Mouse (Mus musculus) MEL (cell line): Measurements from ENCODE around the gene Mlh1. TPM values are rescaled to one million over a fixed set of nuclear protein-coding genes. Genes with fewer than 3 reads are reported as not detected.

Experiments used
- DNase-seq: peaks from one replicate; pipeline ENCODE4 v3.0.0; 2011; ENCODE audit warnings: low read depth, low spot score
- H3K27ac ChIP-seq: 2 replicates; pipeline ENCODE4 v1.5.1; 2012; ENCODE audit warnings: low read depth, mild to moderate bottlenecking, control low read depth, low read length, moderate library complexity; ENCODE audit not compliant: control insufficient read depth
- H3K27me3 ChIP-seq, 2 experiments: fragments of 150-350 bp in 1 of 2; sonication (generic) in 1 of 2; 2 replicates each; pipeline ENCODE4 v1.6.1; 2012; ENCODE audit warnings: low read length in 2 of 2, mild to moderate bottlenecking in 2 of 2, improper control_type of control experiment in 1 of 2, moderate library complexity in 1 of 2; ENCODE audit not compliant: insufficient read depth in 2 of 2, control insufficient read depth in 1 of 2
- H3K36me3 ChIP-seq, 2 experiments: 2 replicates each; pipeline ENCODE4 v1.6.1; 2012 to 2014; ENCODE audit warnings: low read length in 2 of 2, improper control_type of control experiment in 1 of 2, inconsistent platforms in 1 of 2, mild to moderate bottlenecking in 1 of 2; ENCODE audit not compliant: insufficient read depth in 2 of 2, control insufficient read depth in 1 of 2
- H3K4me1 ChIP-seq, 2 experiments: fragments of 150-350 bp in 1 of 2; sonication (generic) in 1 of 2; 2 replicates each; pipeline ENCODE4 v1.6.1; 2012; ENCODE audit warnings: low read length in 2 of 2, improper control_type of control experiment in 1 of 2, mild to moderate bottlenecking in 1 of 2; ENCODE audit not compliant: insufficient read depth in 2 of 2, control insufficient read depth in 1 of 2
- H3K4me3 ChIP-seq, 2 experiments: fragments of 150-350 bp in 1 of 2; sonication (generic) in 1 of 2; 2 replicates each; pipeline ENCODE4 v1.5.1; 2012; ENCODE audit warnings: low read depth in 2 of 2, low read length in 2 of 2, mild to moderate bottlenecking in 2 of 2, moderate library complexity in 2 of 2, control low read depth in 1 of 2, improper control_type of control experiment in 1 of 2; ENCODE audit not compliant: control insufficient read depth in 1 of 2, insufficient read depth in 1 of 2
- H3K79me2 ChIP-seq: 2 replicates; pipeline ENCODE4 v1.6.1; 2012; ENCODE audit warnings: mild to moderate bottlenecking, low read length, moderate library complexity; ENCODE audit not compliant: control insufficient read depth, poor library complexity, insufficient read depth
- H3K9ac ChIP-seq: 2 replicates; pipeline ENCODE4 v1.6.1; 2012; ENCODE audit warnings: low read depth, mild to moderate bottlenecking, control low read depth, low read length, moderate library complexity; ENCODE audit not compliant: control insufficient read depth, poor library complexity, severe bottlenecking
- H3K9me3 ChIP-seq: fragments of 150-350 bp; sonication (generic); replicated peaks from 2 replicates; pipeline ENCODE4 v1.6.1; 2012; ENCODE audit warnings: mild to moderate bottlenecking, low read length, improper control_type of control experiment, moderate library complexity; ENCODE audit not compliant: insufficient read depth
- BHLHE40 ChIP-seq: IDR thresholded peaks from 2 replicates; pipeline ENCODE4 v1.6.1; 2012; ENCODE audit warnings: low read depth, mild to moderate bottlenecking, inconsistent platforms, low read length, improper control_type of control experiment, borderline replicate concordance
- CHD2 ChIP-seq: IDR thresholded peaks from 2 replicates; pipeline ENCODE4 v1.6.1; 2011; ENCODE audit warnings: low read length, improper control_type of control experiment
- CTCF ChIP-seq, 3 experiments: IDR thresholded peaks in 2 of 3; conservative IDR thresholded peaks in 1 of 3; 2 replicates each; pipeline ENCODE4 v1.5.1; 2011 to 2012; ENCODE audit warnings: low read length in 3 of 3, low read depth in 2 of 3, mild to moderate bottlenecking in 2 of 3, improper control_type of control experiment in 1 of 3, inconsistent platforms in 1 of 3, mixed read lengths in 1 of 3, moderate library complexity in 1 of 3; ENCODE audit not compliant: control insufficient read depth in 1 of 3, insufficient read depth in 1 of 3, poor library complexity in 1 of 3, severe bottlenecking in 1 of 3
- E2F4 ChIP-seq: IDR thresholded peaks from 2 replicates; pipeline ENCODE4 v1.6.1; 2011; ENCODE audit warnings: low read depth, low read length, improper control_type of control experiment, borderline replicate concordance
- ETS1 ChIP-seq: IDR thresholded peaks from 2 replicates; pipeline ENCODE4 v1.6.1; 2012; ENCODE audit warnings: low read depth, mild to moderate bottlenecking, inconsistent platforms, low read length, improper control_type of control experiment, moderate library complexity
- GABPA ChIP-seq: IDR thresholded peaks from 2 replicates; pipeline ENCODE4 v1.6.1; 2012; ENCODE audit warnings: low read depth, mild to moderate bottlenecking, inconsistent platforms, low read length, improper control_type of control experiment, moderate library complexity
- GATA1 ChIP-seq: IDR thresholded peaks from 2 replicates; pipeline ENCODE4 v1.6.1; 2011; ENCODE audit warnings: low read depth, low read length, improper control_type of control experiment
- HCFC1 ChIP-seq: IDR thresholded peaks from 2 replicates; pipeline ENCODE4 v1.6.1; 2012; ENCODE audit warnings: low read depth, mild to moderate bottlenecking, inconsistent platforms, low read length, improper control_type of control experiment, moderate library complexity
- JUND ChIP-seq: IDR thresholded peaks from 2 replicates; pipeline ENCODE4 v1.6.1; 2011; ENCODE audit warnings: low read depth, mild to moderate bottlenecking, improper control_type of control experiment, low read length
- MAFK ChIP-seq: IDR thresholded peaks from 2 replicates; pipeline ENCODE4 v1.6.1; 2011; ENCODE audit warnings: low read depth, mild to moderate bottlenecking, low read length, improper control_type of control experiment, borderline replicate concordance
- MAZ ChIP-seq: IDR thresholded peaks from 2 replicates; pipeline ENCODE4 v1.6.1; 2012; ENCODE audit warnings: low read depth, mild to moderate bottlenecking, inconsistent platforms, low read length, improper control_type of control experiment
- MEF2A ChIP-seq: IDR thresholded peaks from 2 replicates; pipeline ENCODE4 v1.6.1; 2014; ENCODE audit warnings: low read depth, mild to moderate bottlenecking, inconsistent platforms, low read length, improper control_type of control experiment; ENCODE audit not compliant: poor library complexity, insufficient replicate concordance, severe bottlenecking; ENCODE audit errors: extremely low read depth
- MXI1 ChIP-seq: IDR thresholded peaks from 2 replicates; pipeline ENCODE4 v1.6.1; 2011; ENCODE audit warnings: mild to moderate bottlenecking, low read depth, low read length, improper control_type of control experiment
- MYB ChIP-seq: IDR thresholded peaks from 2 replicates; pipeline ENCODE4 v1.6.1; 2011; ENCODE audit warnings: mild to moderate bottlenecking, low read depth, low read length, improper control_type of control experiment
- NELFE ChIP-seq: IDR thresholded peaks from 2 replicates; pipeline ENCODE4 v1.6.1; 2011; ENCODE audit warnings: low read depth, low read length, improper control_type of control experiment
- NRF1 ChIP-seq: IDR thresholded peaks from 2 replicates; pipeline ENCODE4 v1.6.1; 2014; ENCODE audit warnings: low read depth, mild to moderate bottlenecking, inconsistent platforms, low read length, improper control_type of control experiment, moderate library complexity; ENCODE audit not compliant: poor library complexity, insufficient read depth, severe bottlenecking
- POLR2A ChIP-seq, 2 experiments: IDR thresholded peaks; 2 replicates each; pipeline ENCODE4 v1.6.1; 2011 to 2012; ENCODE audit warnings: low read length in 2 of 2, mild to moderate bottlenecking in 2 of 2, control low read depth in 1 of 2, improper control_type of control experiment in 1 of 2, low read depth in 1 of 2, moderate library complexity in 1 of 2; ENCODE audit not compliant: control insufficient read depth in 1 of 2, insufficient read depth in 1 of 2, poor library complexity in 1 of 2
- POLR2AphosphoS2 ChIP-seq: IDR thresholded peaks from 2 replicates; pipeline ENCODE4 v1.6.1; 2011; ENCODE audit warnings: low read length, improper control_type of control experiment
- POLR2AphosphoS5 ChIP-seq: IDR thresholded peaks from 2 replicates; pipeline ENCODE4 v1.6.1; 2012; ENCODE audit warnings: low read depth, borderline replicate concordance, mild to moderate bottlenecking, inconsistent platforms, low read length, moderate library complexity, mixed read lengths
- RAD21 ChIP-seq: IDR thresholded peaks from 2 replicates; pipeline ENCODE4 v1.6.1; 2011; ENCODE audit warnings: mild to moderate bottlenecking, low read depth, low read length, improper control_type of control experiment
- SIN3A ChIP-seq: IDR thresholded peaks from 2 replicates; pipeline ENCODE4 v1.6.1; 2012; ENCODE audit warnings: low read length, improper control_type of control experiment, inconsistent platforms
- SMC3 ChIP-seq: IDR thresholded peaks from 2 replicates; pipeline ENCODE4 v1.6.1; 2011; ENCODE audit warnings: low read depth, low read length, improper control_type of control experiment
- TBP ChIP-seq: IDR thresholded peaks from 2 replicates; pipeline ENCODE4 v1.8.0; 2011; ENCODE audit warnings: low read depth, low read length, improper control_type of control experiment
- TCF12 ChIP-seq: IDR thresholded peaks from 2 replicates; pipeline ENCODE4 v1.6.1; 2014; ENCODE audit warnings: low read depth, mild to moderate bottlenecking, inconsistent platforms, low read length, improper control_type of control experiment, moderate library complexity
- UBTF ChIP-seq: IDR thresholded peaks from 2 replicates; pipeline ENCODE4 v1.6.1; 2012; ENCODE audit warnings: low read depth, mild to moderate bottlenecking, inconsistent platforms, low read length, improper control_type of control experiment, moderate library complexity, borderline replicate concordance; ENCODE audit not compliant: insufficient read depth
- USF2 ChIP-seq, 2 experiments: IDR thresholded peaks; 2 replicates each; pipeline ENCODE4 v1.6.1; 2011 to 2012; ENCODE audit warnings: improper control_type of control experiment in 2 of 2, low read length in 2 of 2, borderline replicate concordance in 1 of 2, inconsistent platforms in 1 of 2, low read depth in 1 of 2, mild to moderate bottlenecking in 1 of 2; ENCODE audit not compliant: insufficient read depth in 1 of 2
- ZC3H11A ChIP-seq: IDR thresholded peaks from 2 replicates; pipeline ENCODE4 v1.6.1; 2012; ENCODE audit warnings: low read depth, mild to moderate bottlenecking, inconsistent platforms, low read length, improper control_type of control experiment
- ZKSCAN1 ChIP-seq: IDR thresholded peaks from 2 replicates; pipeline ENCODE4 v1.6.1; 2012; ENCODE audit warnings: low read depth, mild to moderate bottlenecking, inconsistent platforms, low read length, improper control_type of control experiment, moderate library complexity
- ZMIZ1 ChIP-seq: IDR thresholded peaks from 2 replicates; pipeline ENCODE4 v1.6.1; 2012; ENCODE audit warnings: low read depth, mild to moderate bottlenecking, inconsistent platforms, low read length, improper control_type of control experiment, moderate library complexity
- ZNF384 ChIP-seq: IDR thresholded peaks from 2 replicates; pipeline ENCODE4 v1.6.1; 2012; ENCODE audit warnings: low read depth, mild to moderate bottlenecking, inconsistent platforms, low read length, improper control_type of control experiment
- polyA plus RNA-seq, 2 experiments: library from polyadenylated mRNA; stranded (reverse) in 1 of 2; unstranded in 1 of 2; fragments of >175 nt in 1 of 2; fragments of >200 nt in 1 of 2; gene quantifications; 2 replicates each; pipeline versions ENCODE4 v1.2.1 to v1.2.4; 2012; ENCODE audit warnings: low replicate concordance in 2 of 2, low read depth in 1 of 2; ENCODE audit not compliant: insufficient read length in 2 of 2, insufficient read depth in 1 of 2, missing spikeins in 1 of 2
- total RNA-seq: library from RNA; depleted of rRNA; stranded (reverse); fragments of 300-350 nt; gene quantifications from 2 replicates; pipeline ENCODE4 v1.2.3, GENCODE M21; 2012

The Mlh1 gene
- total and polyA plus RNA-seq, 3 experiments = 21.8 to 31.7 TPM; not detected in 1

GRCm38 (mm10) chr9:111289832-111290339, 18.3 kb upstream of the Mlh1 start:
- TF ChIP-seq MXI1 (no peak), POLR2A (IDR thresholded peaks at IDR 0.05; ENCODE audit: control insufficient read depth in 1 of 2, insufficient read depth in 1 of 2, low read depth in 1 of 2, low read length in 2 of 2, poor library complexity in 1 of 2) (peak; percentile 2 to 47; a peak in 1 of 4 replicates), ZC3H11A (peak; percentile 83), MYB (no peak), USF2 (IDR thresholded peaks at IDR 0.05; ENCODE audit: borderline replicate concordance in 1 of 2, insufficient read depth in 1 of 2, low read depth in 1 of 2, low read length in 2 of 2) (no peak), ZMIZ1 (peak; percentile 50; the same call in 1 of the 2 replicates), ZKSCAN1 (no peak), GABPA (no peak), ZNF384 (no peak), MEF2A (no peak), UBTF (no peak), CTCF (IDR thresholded peaks at IDR 0.05 in 2 of 3, conservative IDR thresholded peaks at IDR 0.05 in 1 of 3; ENCODE audit: control insufficient read depth in 1 of 3, insufficient read depth in 1 of 3, low read depth in 2 of 3, low read length in 3 of 3, poor library complexity in 1 of 3, severe bottlenecking in 1 of 3) (peak in 2 of 3 experiments; percentile 96 to 100; a peak in 5 of 6 replicates), TBP (peak; percentile 71; the same call in 1 of the 2 replicates), ETS1 (0 out of 2 replicates have a peak, but pooled peaks have one; percentile 32), GATA1 (no peak), E2F4 (no peak), MAZ (peak; percentile 74; the same call in 1 of the 2 replicates), POLR2AphosphoS5 (no peak), JUND (no peak), SMC3 (peak; percentile 97), RAD21 (peak; percentile 68), NELFE (peak; percentile 43; the same call in 1 of the 2 replicates), HCFC1 (peak; percentile 44; the same call in 1 of the 2 replicates), SIN3A (0 out of 2 replicates have a peak, but pooled peaks have one; percentile 47), POLR2AphosphoS2 (no peak), NRF1 (no peak), MAFK (no peak), TCF12 (0 out of 2 replicates have a peak, but pooled peaks have one; percentile 16), CHD2 (no peak), BHLHE40 (no peak; the same call in 1 of the 2 replicates)
- Histone ChIP-seq H3K27me3 (no peaks in the 10 kb centered on the region; a peak in 1 of 4 replicates), H3K27ac (peak overlapping the region; percentile 24; the same call in 1 of the 2 replicates), H3K36me3 (0 out of 4 replicates have a peak, but pooled peaks cover 0 to 3% of the 10 kb centered on the region in 2 experiments), H3K4me3 (peak overlapping the region; percentile 0 to 23; a peak in 2 of 4 replicates), H3K4me1 (no peaks in the 10 kb centered on the region), H3K9me3 (no peaks in the 10 kb centered on the region), H3K79me2 (no peaks in the 10 kb centered on the region), H3K9ac (peak overlapping the region; percentile 44)
- DNase-seq = peak; percentile 85
